Mouse (Mus musculus) monocyte, adult 59 days (primary cell): ENCODE results near the gene Gm17783. TPM values are rescaled to one million over a fixed set of nuclear protein-coding genes. Genes with fewer than 3 reads are reported as not detected.

Source experiments
- total RNA-seq, 2 experiments: library from RNA; stranded (reverse); gene quantifications; one replicate each; pipeline ENCODE4 v1.2.4; 2023

Gene Gm17783
- not detected for total RNA-seq

GRCm38 (mm10) chr16:45531950-45532349, at the start of gene Gm17783:
Gene Gm17783, minus strand, starts transcription at chr16:45532050.

GRCm38 (mm10) chr16:45535009-45535408, 3.2 kb upstream of the Gm17783 start, which contains the start of gene Slc9c1:
Gene Slc9c1, plus strand, starts transcription at chr16:45535309.

GRCm38 (mm10) chr16:45492927-45493326, 38.9 kb downstream of the Gm17783 start, which contains the start of gene Gm609:
Gene Gm609, minus strand, starts transcription at chr16:45492969.

Other genes starting within 250 kb of the Gm17783 start
- gene Cd200, start 123.0 kb downstream of the Gm17783 start, total RNA-seq: 1 to 10 TPM in 1 of 2 experiments, under 1 TPM in 1; 0.76 to 2.2 TPM
- not detected for gene Gm609, start 39.1 kb downstream of the Gm17783 start, total RNA-seq
- not detected for gene Slc9c1, start 3.3 kb upstream of the Gm17783 start, total RNA-seq
- gene Gcsam, start 78.3 kb upstream of the Gm17783 start, total RNA-seq: under 1 TPM in 1 of 2 experiments, not detected in 1; 0.30 TPM
- gene BC016579, start 122.0 kb upstream of the Gm17783 start, total RNA-seq: not detected
- not detected for gene Tmprss7, start 161.6 kb upstream of the Gm17783 start, total RNA-seq
- under 1 TPM in 1 of 2 experiments, not detected in 1; 0.39 TPM for gene Tagln3, start 192.6 kb upstream of the Gm17783 start, total RNA-seq
- gene Abhd10, start 210.9 kb upstream of the Gm17783 start, total RNA-seq: 10 to 100 TPM; 14.5 to 18.6 TPM